In genomic region chr11:74749241-74749640, GRCm38 (mm10) we compare ENCODE assay signal across 24 mouse cellular contexts. TPM values are rescaled to one million over a fixed set of nuclear protein-coding genes. Genes with fewer than 3 reads are reported as not detected.
A peak's percentile ranks its signal among the peaks of the same experiment; 100 is the strongest.
DNase-seq lines count a peak whose midpoint lies in the region; ATAC-seq and TF ChIP-seq lines count a peak whose summit lies in the region.
"Had no signal": no experiment of that assay in that cellular context is flagged by ENCODE, and none has a peak within 500 bp of the region (broad histone marks: within the 10 kb centered on the region; RNA-seq: fewer than 3 reads in every experiment).

No protein-coding gene starts in this region.

- no peak overlapping the region for H3K4me3 ChIP-seq in heart, embryonic 13.5 days
- no peak overlapping the region for H3K4me3 ChIP-seq in kidney, adult 2 months (ENCODE audit: insufficient read depth, low read depth, low read length)
- H3K4me3 ChIP-seq in kidney, embryonic 16.5 days (ENCODE audit: low read length), result no peak overlapping the region
- H3K4me3 ChIP-seq: embryonic facial prominence, embryonic 10.5 days; embryonic facial prominence, embryonic 15.5 days; forebrain, embryonic 12.5 days; layer of hippocampus, adult 2 months; liver, embryonic 12.5 days; midbrain, embryonic 13.5 days; neural tube, embryonic 13.5 days had no signal

- H3K9me3 ChIP-seq in heart, embryonic 13.5 days, result no peaks in the 10 kb centered on the region
- H3K9me3 ChIP-seq in kidney, embryonic 16.5 days (ENCODE audit: low read length), result no peaks in the 10 kb centered on the region
- H3K9me3 ChIP-seq: embryonic facial prominence, embryonic 10.5 days; embryonic facial prominence, embryonic 15.5 days; forebrain, embryonic 12.5 days; G1E; liver, embryonic 12.5 days; midbrain, embryonic 13.5 days; neural tube, embryonic 13.5 days had no signal

- intact Hi-C loops in heart, postnatal 10 days (cut with DNase I), result no loop called here

- H3K9ac ChIP-seq in heart, embryonic 13.5 days, result peak overlapping the region; percentile 6; the same call in 1 of the 2 replicates
- H3K9ac ChIP-seq in kidney, embryonic 16.5 days (replicated peaks; ENCODE audit: low read length), result no peak overlapping the region
- H3K9ac ChIP-seq: embryonic facial prominence, embryonic 15.5 days; forebrain, embryonic 12.5 days; forebrain, postnatal 0 days; hindbrain, embryonic 14.5 days; liver, embryonic 12.5 days; liver, postnatal 0 days; midbrain, embryonic 13.5 days; neural tube, embryonic 13.5 days had no signal

- no peak for TF ChIP-seq CTCF in kidney, adult 2 months (conservative IDR thresholded peaks at IDR 0.05; ENCODE audit: insufficient read depth, insufficient read length, low read depth, low read length)

- 80% methylated on average over 13 of the region's 13 CpGs for WGBS in heart, embryonic 13.5 days
- 79% methylated on average over 13 of the region's 13 CpGs for WGBS in kidney, adult 2 months
- 70% methylated on average over 13 of the region's 13 CpGs for WGBS in kidney, embryonic 16.5 days

- peaks cover 27% of the 10 kb centered on the region for H3K4me1 ChIP-seq in heart, embryonic 13.5 days
- no peaks in the 10 kb centered on the region for H3K4me1 ChIP-seq in kidney, adult 2 months (ENCODE audit: control insufficient read depth, insufficient read depth, low read length)
- no peaks in the 10 kb centered on the region for H3K4me1 ChIP-seq in kidney, embryonic 16.5 days (ENCODE audit: insufficient read depth, low read length)
- H3K4me1 ChIP-seq: embryonic facial prominence, embryonic 15.5 days; liver, embryonic 12.5 days had no signal

- H3K36me3 ChIP-seq in heart, embryonic 13.5 days, result no peaks in the 10 kb centered on the region
- H3K36me3 ChIP-seq in kidney, adult 2 months (ENCODE audit: control insufficient read depth, insufficient read depth, low read length), result no peaks in the 10 kb centered on the region
- no peaks in the 10 kb centered on the region for H3K36me3 ChIP-seq in kidney, embryonic 16.5 days (ENCODE audit: insufficient read depth, low read length)
- H3K36me3 ChIP-seq: embryonic facial prominence, embryonic 10.5 days; embryonic facial prominence, embryonic 15.5 days; forebrain, embryonic 12.5 days; G1E; liver, embryonic 12.5 days; midbrain, embryonic 13.5 days; neural tube, embryonic 13.5 days had no signal

- H3K27me3 ChIP-seq in heart, embryonic 13.5 days (replicated peaks), result no peaks in the 10 kb centered on the region
- no peaks in the 10 kb centered on the region for H3K27me3 ChIP-seq in kidney, adult 2 months (replicated peaks; ENCODE audit: control insufficient read depth, insufficient read depth, low read length)
- no peaks in the 10 kb centered on the region for H3K27me3 ChIP-seq in kidney, embryonic 16.5 days (ENCODE audit: insufficient read depth, low read length)
- H3K27me3 ChIP-seq: CH12.LX; embryonic facial prominence, embryonic 15.5 days; forebrain, embryonic 12.5 days; liver, embryonic 12.5 days; midbrain, embryonic 13.5 days; neural tube, embryonic 13.5 days had no signal

- peak; percentile 71 to 80 for DNase-seq in adrenal gland, adult (ENCODE audit: inconsistent age in 2 of 2, low spot score in 1 of 2)
- DNase-seq in adrenal gland, postnatal 4 days (ENCODE audit: low spot score in 2 of 2), result no peak
- DNase-seq in heart, postnatal 10 days, result no peak
- no peak for DNase-seq in kidney, adult 2 months
- peak; percentile 48 to 52 for DNase-seq in adrenal gland, postnatal 36 days
- no peak for DNase-seq in retina, embryonic 14.5 days (ENCODE audit: low spot score)
- DNase-seq: cerebellum, adult 2 months; cerebellum, postnatal 25 days; forebrain, postnatal 0 days; liver, postnatal 0 days; lung, postnatal 36 days had no signal

- peak overlapping the region; percentile 89 for H3K27ac ChIP-seq in heart, embryonic 13.5 days (replicated peaks)
- H3K27ac ChIP-seq in kidney, adult 2 months (ENCODE audit: insufficient read depth, low read depth, low read length), result peak overlapping the region; percentile 65; the same call in 1 of the 2 replicates
- H3K27ac ChIP-seq in kidney, embryonic 16.5 days (ENCODE audit: low read length), result no peak overlapping the region
- H3K27ac ChIP-seq: embryonic facial prominence, embryonic 10.5 days; embryonic facial prominence, embryonic 15.5 days; forebrain, embryonic 12.5 days; hindbrain, embryonic 14.5 days; layer of hippocampus, adult 2 months; liver, embryonic 12.5 days; midbrain, embryonic 13.5 days; neural tube, embryonic 13.5 days had no signal

- H3K4me2 ChIP-seq in heart, embryonic 13.5 days, result no peak overlapping the region
- no peak overlapping the region for H3K4me2 ChIP-seq in kidney, embryonic 16.5 days (replicated peaks; ENCODE audit: low read depth, low read length)
- H3K4me2 ChIP-seq: embryonic facial prominence, embryonic 15.5 days; forebrain, embryonic 12.5 days; hindbrain, embryonic 14.5 days; liver, embryonic 12.5 days; midbrain, embryonic 13.5 days; neural tube, embryonic 13.5 days had no signal

- ATAC-seq in heart, embryonic 13.5 days (ENCODE audit: extremely low read depth, insufficient number of reproducible peaks, low FRiP score, low TSS enrichment), result no peak
- no peak for ATAC-seq in kidney, embryonic 16.5 days (ENCODE audit: low FRiP score, low TSS enrichment)
- ATAC-seq: forebrain, postnatal 0 days; intestine, postnatal 0 days; liver, embryonic 12.5 days; liver, postnatal 0 days; midbrain, embryonic 13.5 days had no signal

- TF ChIP-seq POLR2A in kidney, adult 2 months (IDR thresholded peaks at IDR 0.05; ENCODE audit: low read depth, low read length), result no peak

RNA-seq across cellular contexts. Expression of gene Mettl16, which starts 21.4 kb away (rescaled TPM):
- total RNA-seq in adrenal gland, postnatal 4 days (2021), result 10 to 100 TPM; 19.0 to 19.9 TPM
- polyA plus RNA-seq in heart, embryonic 13.5 days (2015; fragmentation: Nextera tagmentation; extraction: Ambion mirVana), result 29.2 and 32.8 TPM in 2 replicates
- total RNA-seq in heart, postnatal 10 days (2021), result 10 to 100 TPM in 1 of 2 experiments, 1 to 10 TPM in 1; 9.9 to 14.7 TPM
- 3.2 and 3.8 TPM in 2 replicates for polyA plus RNA-seq in kidney, adult 2 months (2012; rRNA removed)
- polyA plus RNA-seq in kidney, embryonic 16.5 days (2015; fragmentation: Nextera tagmentation; extraction: Ambion mirVana), result 53.3 and 59.4 TPM in 2 replicates
- 10 to 100 TPM; 29.0 to 37.6 TPM for total RNA-seq in adrenal gland, postnatal 36 days (2021)

RNA-seq across cellular contexts. Expression of gene Pafah1b1, which starts 24.8 kb away (rescaled TPM):
- total RNA-seq in adrenal gland, postnatal 4 days (2021), result 100 to 1,000 TPM; 165 to 177 TPM
- polyA plus RNA-seq in heart, embryonic 13.5 days (2015; fragmentation: Nextera tagmentation; extraction: Ambion mirVana), result 34.6 and 47.6 TPM in 2 replicates
- total RNA-seq in heart, postnatal 10 days (2021), result 100 to 1,000 TPM; 236 to 281 TPM
- polyA plus RNA-seq in kidney, adult 2 months (2012; rRNA removed), result 20.5 and 26.7 TPM in 2 replicates
- polyA plus RNA-seq in kidney, embryonic 16.5 days (2015; fragmentation: Nextera tagmentation; extraction: Ambion mirVana), result 34.4 and 36.9 TPM in 2 replicates
- total RNA-seq in adrenal gland, postnatal 36 days (2021), result 100 to 1,000 TPM; 190 to 203 TPM

Comparison
In these comparisons a context has a peak if more than half of its experiments do, and no peak if none do; other contexts are left out.
1. DNase-seq: peak in adrenal gland, adult (2 of 2) and adrenal gland, postnatal 36 days (2 of 2); none in adrenal gland, postnatal 4 days (0 of 2), heart, postnatal 10 days (0 of 2), kidney, adult 2 months (single experiment) and retina, embryonic 14.5 days (single experiment).